Mouse (Mus musculus) MEL (cell line): ENCODE data around the gene H2afv. TPM values are rescaled to one million over a fixed set of nuclear protein-coding genes. Genes with fewer than 3 reads are reported as not detected.

Experiments
- DNase-seq: peaks from one replicate; pipeline ENCODE4 v3.0.0; 2011; ENCODE audit warnings: low read depth, low spot score
- H3K27ac ChIP-seq: 2 replicates; pipeline ENCODE4 v1.5.1; 2012; ENCODE audit warnings: low read depth, mild to moderate bottlenecking, control low read depth, low read length, moderate library complexity; ENCODE audit not compliant: control insufficient read depth
- H3K27me3 ChIP-seq, 2 experiments: fragments of 150-350 bp in 1 of 2; sonication (generic) in 1 of 2; 2 replicates each; pipeline ENCODE4 v1.6.1; 2012; ENCODE audit warnings: low read length in 2 of 2, mild to moderate bottlenecking in 2 of 2, improper control_type of control experiment in 1 of 2, moderate library complexity in 1 of 2; ENCODE audit not compliant: insufficient read depth in 2 of 2, control insufficient read depth in 1 of 2
- H3K36me3 ChIP-seq, 2 experiments: 2 replicates each; pipeline ENCODE4 v1.6.1; 2012 to 2014; ENCODE audit warnings: low read length in 2 of 2, improper control_type of control experiment in 1 of 2, inconsistent platforms in 1 of 2, mild to moderate bottlenecking in 1 of 2; ENCODE audit not compliant: insufficient read depth in 2 of 2, control insufficient read depth in 1 of 2
- H3K4me1 ChIP-seq, 2 experiments: fragments of 150-350 bp in 1 of 2; sonication (generic) in 1 of 2; 2 replicates each; pipeline ENCODE4 v1.6.1; 2012; ENCODE audit warnings: low read length in 2 of 2, improper control_type of control experiment in 1 of 2, mild to moderate bottlenecking in 1 of 2; ENCODE audit not compliant: insufficient read depth in 2 of 2, control insufficient read depth in 1 of 2
- H3K4me3 ChIP-seq, 2 experiments: fragments of 150-350 bp in 1 of 2; sonication (generic) in 1 of 2; 2 replicates each; pipeline ENCODE4 v1.5.1; 2012; ENCODE audit warnings: low read depth in 2 of 2, low read length in 2 of 2, mild to moderate bottlenecking in 2 of 2, moderate library complexity in 2 of 2, control low read depth in 1 of 2, improper control_type of control experiment in 1 of 2; ENCODE audit not compliant: control insufficient read depth in 1 of 2, insufficient read depth in 1 of 2
- H3K79me2 ChIP-seq: 2 replicates; pipeline ENCODE4 v1.6.1; 2012; ENCODE audit warnings: mild to moderate bottlenecking, low read length, moderate library complexity; ENCODE audit not compliant: control insufficient read depth, poor library complexity, insufficient read depth
- H3K9ac ChIP-seq: 2 replicates; pipeline ENCODE4 v1.6.1; 2012; ENCODE audit warnings: low read depth, mild to moderate bottlenecking, control low read depth, low read length, moderate library complexity; ENCODE audit not compliant: control insufficient read depth, poor library complexity, severe bottlenecking
- H3K9me3 ChIP-seq: fragments of 150-350 bp; sonication (generic); replicated peaks from 2 replicates; pipeline ENCODE4 v1.6.1; 2012; ENCODE audit warnings: mild to moderate bottlenecking, low read length, improper control_type of control experiment, moderate library complexity; ENCODE audit not compliant: insufficient read depth
- CHD1 ChIP-seq: IDR thresholded peaks from 2 replicates; pipeline ENCODE4 v1.6.1; 2012; ENCODE audit warnings: low read depth, mild to moderate bottlenecking, inconsistent platforms, low read length, improper control_type of control experiment
- CHD2 ChIP-seq: IDR thresholded peaks from 2 replicates; pipeline ENCODE4 v1.6.1; 2011; ENCODE audit warnings: low read length, improper control_type of control experiment
- CTCF ChIP-seq, 3 experiments: IDR thresholded peaks in 2 of 3; conservative IDR thresholded peaks in 1 of 3; 2 replicates each; pipeline ENCODE4 v1.5.1; 2011 to 2012; ENCODE audit warnings: low read length in 3 of 3, low read depth in 2 of 3, mild to moderate bottlenecking in 2 of 3, improper control_type of control experiment in 1 of 3, inconsistent platforms in 1 of 3, mixed read lengths in 1 of 3, moderate library complexity in 1 of 3; ENCODE audit not compliant: control insufficient read depth in 1 of 3, insufficient read depth in 1 of 3, poor library complexity in 1 of 3, severe bottlenecking in 1 of 3
- E2F4 ChIP-seq: IDR thresholded peaks from 2 replicates; pipeline ENCODE4 v1.6.1; 2011; ENCODE audit warnings: low read depth, low read length, improper control_type of control experiment, borderline replicate concordance
- ELF1 ChIP-seq: IDR thresholded peaks from 2 replicates; pipeline ENCODE4 v1.6.1; 2014; ENCODE audit warnings: low read depth, mild to moderate bottlenecking, inconsistent platforms, low read length, improper control_type of control experiment, moderate library complexity
- ETS1 ChIP-seq: IDR thresholded peaks from 2 replicates; pipeline ENCODE4 v1.6.1; 2012; ENCODE audit warnings: low read depth, mild to moderate bottlenecking, inconsistent platforms, low read length, improper control_type of control experiment, moderate library complexity
- GABPA ChIP-seq: IDR thresholded peaks from 2 replicates; pipeline ENCODE4 v1.6.1; 2012; ENCODE audit warnings: low read depth, mild to moderate bottlenecking, inconsistent platforms, low read length, improper control_type of control experiment, moderate library complexity
- GATA1 ChIP-seq: IDR thresholded peaks from 2 replicates; pipeline ENCODE4 v1.6.1; 2011; ENCODE audit warnings: low read depth, low read length, improper control_type of control experiment
- JUND ChIP-seq: IDR thresholded peaks from 2 replicates; pipeline ENCODE4 v1.6.1; 2011; ENCODE audit warnings: low read depth, mild to moderate bottlenecking, improper control_type of control experiment, low read length
- KAT2A ChIP-seq: conservative IDR thresholded peaks from 2 replicates; pipeline ENCODE4 v1.6.1; 2012; ENCODE audit warnings: low read depth, low read length, improper control_type of control experiment, inconsistent platforms
- MAFK ChIP-seq: IDR thresholded peaks from 2 replicates; pipeline ENCODE4 v1.6.1; 2011; ENCODE audit warnings: low read depth, mild to moderate bottlenecking, low read length, improper control_type of control experiment, borderline replicate concordance
- MAX ChIP-seq: IDR thresholded peaks from 2 replicates; pipeline ENCODE4 v1.6.1; 2011; ENCODE audit warnings: low read length, improper control_type of control experiment
- MAZ ChIP-seq: IDR thresholded peaks from 2 replicates; pipeline ENCODE4 v1.6.1; 2012; ENCODE audit warnings: low read depth, mild to moderate bottlenecking, inconsistent platforms, low read length, improper control_type of control experiment
- MEF2A ChIP-seq: IDR thresholded peaks from 2 replicates; pipeline ENCODE4 v1.6.1; 2014; ENCODE audit warnings: low read depth, mild to moderate bottlenecking, inconsistent platforms, low read length, improper control_type of control experiment; ENCODE audit not compliant: poor library complexity, insufficient replicate concordance, severe bottlenecking; ENCODE audit errors: extremely low read depth
- MYB ChIP-seq: IDR thresholded peaks from 2 replicates; pipeline ENCODE4 v1.6.1; 2011; ENCODE audit warnings: mild to moderate bottlenecking, low read depth, low read length, improper control_type of control experiment
- MYC ChIP-seq: IDR thresholded peaks from 2 replicates; pipeline ENCODE4 v1.6.1; 2011; ENCODE audit warnings: low read depth, mild to moderate bottlenecking, low read length, improper control_type of control experiment, moderate library complexity
- NELFE ChIP-seq: IDR thresholded peaks from 2 replicates; pipeline ENCODE4 v1.6.1; 2011; ENCODE audit warnings: low read depth, low read length, improper control_type of control experiment
- NRF1 ChIP-seq: IDR thresholded peaks from 2 replicates; pipeline ENCODE4 v1.6.1; 2014; ENCODE audit warnings: low read depth, mild to moderate bottlenecking, inconsistent platforms, low read length, improper control_type of control experiment, moderate library complexity; ENCODE audit not compliant: poor library complexity, insufficient read depth, severe bottlenecking
- POLR2A ChIP-seq, 2 experiments: IDR thresholded peaks; 2 replicates each; pipeline ENCODE4 v1.6.1; 2011 to 2012; ENCODE audit warnings: low read length in 2 of 2, mild to moderate bottlenecking in 2 of 2, control low read depth in 1 of 2, improper control_type of control experiment in 1 of 2, low read depth in 1 of 2, moderate library complexity in 1 of 2; ENCODE audit not compliant: control insufficient read depth in 1 of 2, insufficient read depth in 1 of 2, poor library complexity in 1 of 2
- POLR2AphosphoS2 ChIP-seq: IDR thresholded peaks from 2 replicates; pipeline ENCODE4 v1.6.1; 2011; ENCODE audit warnings: low read length, improper control_type of control experiment
- RAD21 ChIP-seq: IDR thresholded peaks from 2 replicates; pipeline ENCODE4 v1.6.1; 2011; ENCODE audit warnings: mild to moderate bottlenecking, low read depth, low read length, improper control_type of control experiment
- RCOR1 ChIP-seq: IDR thresholded peaks from 2 replicates; pipeline ENCODE4 v1.6.1; 2012; ENCODE audit warnings: low read depth, mild to moderate bottlenecking, inconsistent platforms, low read length, improper control_type of control experiment
- SIN3A ChIP-seq: IDR thresholded peaks from 2 replicates; pipeline ENCODE4 v1.6.1; 2012; ENCODE audit warnings: low read length, improper control_type of control experiment, inconsistent platforms
- SMC3 ChIP-seq: IDR thresholded peaks from 2 replicates; pipeline ENCODE4 v1.6.1; 2011; ENCODE audit warnings: low read depth, low read length, improper control_type of control experiment
- TBP ChIP-seq: IDR thresholded peaks from 2 replicates; pipeline ENCODE4 v1.8.0; 2011; ENCODE audit warnings: low read depth, low read length, improper control_type of control experiment
- TCF12 ChIP-seq: IDR thresholded peaks from 2 replicates; pipeline ENCODE4 v1.6.1; 2014; ENCODE audit warnings: low read depth, mild to moderate bottlenecking, inconsistent platforms, low read length, improper control_type of control experiment, moderate library complexity
- UBTF ChIP-seq: IDR thresholded peaks from 2 replicates; pipeline ENCODE4 v1.6.1; 2012; ENCODE audit warnings: low read depth, mild to moderate bottlenecking, inconsistent platforms, low read length, improper control_type of control experiment, moderate library complexity, borderline replicate concordance; ENCODE audit not compliant: insufficient read depth
- USF2 ChIP-seq, 2 experiments: IDR thresholded peaks; 2 replicates each; pipeline ENCODE4 v1.6.1; 2011 to 2012; ENCODE audit warnings: improper control_type of control experiment in 2 of 2, low read length in 2 of 2, borderline replicate concordance in 1 of 2, inconsistent platforms in 1 of 2, low read depth in 1 of 2, mild to moderate bottlenecking in 1 of 2; ENCODE audit not compliant: insufficient read depth in 1 of 2
- ZC3H11A ChIP-seq: IDR thresholded peaks from 2 replicates; pipeline ENCODE4 v1.6.1; 2012; ENCODE audit warnings: low read depth, mild to moderate bottlenecking, inconsistent platforms, low read length, improper control_type of control experiment
- ZKSCAN1 ChIP-seq: IDR thresholded peaks from 2 replicates; pipeline ENCODE4 v1.6.1; 2012; ENCODE audit warnings: low read depth, mild to moderate bottlenecking, inconsistent platforms, low read length, improper control_type of control experiment, moderate library complexity
- polyA plus RNA-seq, 2 experiments: library from polyadenylated mRNA; stranded (reverse) in 1 of 2; unstranded in 1 of 2; fragments of >175 nt in 1 of 2; fragments of >200 nt in 1 of 2; gene quantifications; 2 replicates each; pipeline versions ENCODE4 v1.2.1 to v1.2.4; 2012; ENCODE audit warnings: low replicate concordance in 2 of 2, low read depth in 1 of 2; ENCODE audit not compliant: insufficient read length in 2 of 2, insufficient read depth in 1 of 2, missing spikeins in 1 of 2
- total RNA-seq: library from RNA; depleted of rRNA; stranded (reverse); fragments of 300-350 nt; gene quantifications from 2 replicates; pipeline ENCODE4 v1.2.3, GENCODE M21; 2012

Gene H2afv
- total and polyA plus RNA-seq, 3 experiments = 97.2 to 159 TPM; not detected in 1

DNA sequence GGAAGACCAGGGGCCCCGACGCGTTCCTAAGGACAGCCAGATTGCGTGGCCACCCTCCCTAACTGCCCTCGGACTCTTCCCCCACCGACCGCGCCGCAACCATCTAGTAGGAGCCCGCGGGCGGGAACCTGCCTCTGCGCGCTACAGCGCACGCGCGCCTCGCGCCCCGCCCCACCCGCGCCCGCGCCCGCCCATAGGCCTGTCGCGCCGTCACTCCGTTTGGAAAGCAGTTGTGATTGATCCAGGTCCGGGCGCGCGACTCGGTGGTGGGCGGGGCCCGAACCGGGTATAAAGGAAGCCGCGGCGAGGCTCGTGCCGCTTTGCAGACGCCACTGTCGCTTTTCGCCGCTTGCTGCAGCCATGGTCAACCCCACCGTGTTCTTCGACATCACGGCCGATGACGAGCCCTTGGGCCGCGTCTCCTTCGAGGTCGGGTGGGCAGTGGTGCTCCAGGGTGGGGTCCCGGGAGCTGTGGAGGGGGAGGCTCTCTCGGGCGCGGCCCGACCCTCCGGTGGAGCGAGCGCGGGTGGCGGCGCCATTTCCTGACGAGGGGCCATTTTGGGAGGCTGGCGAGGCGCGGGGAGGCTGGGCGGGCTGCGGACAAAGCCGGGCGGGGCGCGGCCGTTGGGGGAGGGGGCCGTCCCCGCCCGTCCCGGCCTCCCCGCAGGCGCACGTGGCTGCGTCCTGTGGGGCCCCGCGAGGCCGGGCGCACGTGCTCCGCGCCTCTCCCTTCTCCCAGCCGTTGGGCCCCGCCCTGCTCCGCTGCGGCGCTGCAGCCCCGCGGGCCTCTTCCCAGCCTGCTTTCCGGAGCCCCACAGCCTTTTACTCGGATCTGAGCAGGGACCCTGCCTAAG, 28.5 kb downstream of the H2afv start (continued):
- no peak for TF ChIP-seq CTCF (IDR thresholded peaks at IDR 0.05 in 2 of 3, conservative IDR thresholded peaks at IDR 0.05 in 1 of 3; ENCODE audit: control insufficient read depth in 1 of 3, insufficient read depth in 1 of 3, low read depth in 2 of 3, low read length in 3 of 3, poor library complexity in 1 of 3, severe bottlenecking in 1 of 3)
- TF ChIP-seq NELFE = peak; percentile 99
- peak; percentile 93 for TF ChIP-seq MYC
- no peak for TF ChIP-seq USF2 (IDR thresholded peaks at IDR 0.05; ENCODE audit: borderline replicate concordance in 1 of 2, insufficient read depth in 1 of 2, low read depth in 1 of 2, low read length in 2 of 2)
- no peak for TF ChIP-seq MYB
- no peak; the same call in 1 of the 2 replicates for TF ChIP-seq KAT2A
- TF ChIP-seq CHD1 = no peak; the same call in none of the 2 replicates
- TF ChIP-seq CHD2 = no peak
- TF ChIP-seq MAZ = peak; percentile 25; the same call in 1 of the 2 replicates
- peak; percentile 88 for TF ChIP-seq NRF1
- no peak; the same call in 1 of the 2 replicates for TF ChIP-seq E2F4
- TF ChIP-seq ZKSCAN1 = no peak
- TF ChIP-seq ZC3H11A = 0 out of 2 replicates have a peak, but pooled peaks have one; percentile 19
- peak; percentile 17; the same call in 1 of the 2 replicates for TF ChIP-seq UBTF
- TF ChIP-seq POLR2AphosphoS2 = peak; percentile 97

- peak; percentile 93 for DNase-seq
- peaks cover 33% of the 10 kb centered on the region for H3K79me2 ChIP-seq
- H3K4me1 ChIP-seq = peaks cover 9 to 13% of the 10 kb centered on the region in 2 experiments
- no peak for TF ChIP-seq POLR2AphosphoS2
- TF ChIP-seq ELF1 = peak; percentile 29; the same call in 1 of the 2 replicates
- no peak for TF ChIP-seq GABPA
- TF ChIP-seq CHD1 = peak; percentile 86; the same call in 1 of the 2 replicates
- TF ChIP-seq SIN3A = peak; percentile 42; the same call in 1 of the 2 replicates
- peak; percentile 52 for TF ChIP-seq MAX
- peak; percentile 18; the same call in 1 of the 2 replicates for TF ChIP-seq E2F4
- TF ChIP-seq JUND = no peak
- no peak for TF ChIP-seq RCOR1
- TF ChIP-seq MAFK = no peak
- no peak for TF ChIP-seq MEF2A
- TF ChIP-seq UBTF = peak; percentile 86; the same call in 1 of the 2 replicates
- TF ChIP-seq MAZ = peak; percentile 83; the same call in 1 of the 2 replicates
- no peak for TF ChIP-seq MYB
- TF ChIP-seq SMC3 = no peak
- 0 out of 2 replicates have a peak, but pooled peaks have one; percentile 46 for TF ChIP-seq ETS1
- no peak for TF ChIP-seq GATA1
- no peak for TF ChIP-seq POLR2A (IDR thresholded peaks at IDR 0.05; ENCODE audit: control insufficient read depth in 1 of 2, insufficient read depth in 1 of 2, low read depth in 1 of 2, low read length in 2 of 2, poor library complexity in 1 of 2)
- no peak for TF ChIP-seq ZKSCAN1
- no peak for TF ChIP-seq ZC3H11A
- no peak for TF ChIP-seq TCF12
- no peak for TF ChIP-seq TBP
- no peak for TF ChIP-seq RAD21
- peak; percentile 88 for TF ChIP-seq MYC
These were observed 29.3 kb downstream of the H2afv start, which contains the start of gene Ppia for GRCm38 (mm10) chr11:6414751-6415550. Ppia (plus strand) TSS chr11:6415443.

More at GRCm38 (mm10) chr11:6414751-6415550, 29.3 kb downstream of the H2afv start, which contains the start of gene Ppia:
- H3K9ac ChIP-seq = peak within 1 kb of the TSS; percentile 99
- H3K27ac ChIP-seq = peak within 1 kb of the TSS; percentile 97
- H3K9me3 ChIP-seq = no peaks in the 10 kb centered on the region
- H3K4me3 ChIP-seq = peak within 1 kb of the TSS; percentile 80 to 93
- peaks cover 24 to 30% of the 10 kb centered on the region in 2 experiments for H3K36me3 ChIP-seq
- no peaks in the 10 kb centered on the region for H3K27me3 ChIP-seq
